ENCODE assay signal across 8 mouse cellular contexts in the genomic region with DNA sequence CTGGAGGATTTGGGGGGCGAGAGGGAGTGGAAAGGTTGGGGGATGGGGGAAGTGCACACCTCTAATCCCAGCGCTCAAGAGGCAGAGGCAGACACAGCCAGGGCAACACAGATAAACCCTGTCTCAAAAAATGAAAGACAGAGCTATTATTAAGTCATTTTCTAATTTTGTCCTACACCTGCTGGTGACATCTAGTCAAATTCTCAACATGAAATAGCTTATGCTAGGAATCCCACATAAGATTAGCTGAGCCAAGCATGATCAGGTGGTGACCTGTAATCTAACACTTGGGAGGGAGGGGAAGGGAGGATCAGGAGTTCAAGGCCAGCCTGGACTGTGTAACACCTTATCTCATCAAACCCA. TPM values are rescaled to one million over a fixed set of nuclear protein-coding genes. Genes with fewer than 3 reads are reported as not detected.
DNase-seq lines count a peak whose midpoint lies in the region; ATAC-seq lines count a peak whose summit lies in the region.

No protein-coding gene starts in this region.

- no peak for DNase-seq in lung, postnatal 14 days
- peak; percentile 29 for DNase-seq in c-Kit-positive CD71-positive TER-119-negative erythroid progenitor cells, embryonic 14.5 days (ENCODE audit: low read depth)
- DNase-seq in hindbrain, embryonic 10.5 days (ENCODE audit: low spot score): no peak
- DNase-seq in midbrain, embryonic 10.5 days (ENCODE audit: low spot score): no peak
- DNase-seq in layer of hippocampus, postnatal 25 days (ENCODE audit: extremely low spot score in 1 of 2, low spot score in 1 of 2): no peak
- DNase-seq in embryo, embryonic 11 days: no peak

- H3K9me3 ChIP-seq in lung, embryonic 16.5 days (ENCODE audit: control insufficient read depth, low read length): no peaks in the 10 kb centered on the region
- H3K9me3 ChIP-seq in hindbrain, embryonic 10.5 days: no peaks in the 10 kb centered on the region
- no peaks in the 10 kb centered on the region for H3K9me3 ChIP-seq in midbrain, embryonic 10.5 days (replicated peaks)

- peak overlapping the region; percentile 65 for H3K4me2 ChIP-seq in lung, embryonic 16.5 days (ENCODE audit: low read depth, low read length)

- H3K9ac ChIP-seq in lung, embryonic 16.5 days (ENCODE audit: low read length): peak overlapping the region; percentile 94

- no peak for ATAC-seq in lung, embryonic 16.5 days (ENCODE audit: low read depth)
- ATAC-seq in inflammation-experienced regulatory T-cells, adult 6 months: no peak

- WGBS in lung, embryonic 16.5 days: 35% methylated on average over 2 of the region's 2 CpGs
- WGBS in hindbrain, embryonic 10.5 days: 42% methylated on average over 2 of the region's 2 CpGs
- 50% methylated on average over 2 of the region's 2 CpGs for WGBS in midbrain, embryonic 10.5 days

- peaks cover 10% of the 10 kb centered on the region for H3K4me1 ChIP-seq in lung, embryonic 16.5 days (replicated peaks; ENCODE audit: control insufficient read depth, insufficient read depth, low read length)
- peaks cover 20% of the 10 kb centered on the region for H3K4me1 ChIP-seq in hindbrain, embryonic 10.5 days (replicated peaks)
- H3K4me1 ChIP-seq in midbrain, embryonic 10.5 days: peaks cover 13% of the 10 kb centered on the region

- H3K27me3 ChIP-seq in lung, embryonic 16.5 days (ENCODE audit: control insufficient read depth, insufficient read depth, low read depth, low read length): no peaks in the 10 kb centered on the region
- H3K27me3 ChIP-seq in hindbrain, embryonic 10.5 days (ENCODE audit: insufficient read depth, poor library complexity, severe bottlenecking): no peaks in the 10 kb centered on the region
- H3K27me3 ChIP-seq in midbrain, embryonic 10.5 days (ENCODE audit: low read depth, poor library complexity, severe bottlenecking): no peaks in the 10 kb centered on the region

- peak overlapping the region; percentile 82 for H3K4me3 ChIP-seq in lung, embryonic 16.5 days (ENCODE audit: low read length)
- H3K4me3 ChIP-seq in hindbrain, embryonic 10.5 days: peak overlapping the region; percentile 98
- H3K4me3 ChIP-seq in midbrain, embryonic 10.5 days: peak overlapping the region; percentile 96

- peak overlapping the region; percentile 98 for H3K27ac ChIP-seq in lung, embryonic 16.5 days (ENCODE audit: low read length)
- H3K27ac ChIP-seq in hindbrain, embryonic 10.5 days: peak overlapping the region; percentile 99
- H3K27ac ChIP-seq in midbrain, embryonic 10.5 days (replicated peaks): peak overlapping the region; percentile 98

- H3K36me3 ChIP-seq in lung, embryonic 16.5 days (ENCODE audit: control insufficient read depth, insufficient read depth, low read length): peaks cover 14% of the 10 kb centered on the region
- peaks cover 28% of the 10 kb centered on the region for H3K36me3 ChIP-seq in hindbrain, embryonic 10.5 days
- H3K36me3 ChIP-seq in midbrain, embryonic 10.5 days: peaks cover 27% of the 10 kb centered on the region

RNA-seq across cellular contexts. Expression of gene Ccar1, which starts 1.0 kb away (rescaled TPM):
- polyA plus RNA-seq in lung, embryonic 16.5 days (2015; fragmentation: Nextera tagmentation; extraction: Ambion mirVana): 125 and 130 TPM in 2 replicates
- polyA plus RNA-seq in hindbrain, embryonic 10.5 days (2016; fragmentation: Nextera tagmentation; extraction: Ambion mirVana): 109 and 154 TPM in 2 replicates
- 156 TPM in 2 replicates for polyA plus RNA-seq in midbrain, embryonic 10.5 days (2016; fragmentation: Nextera tagmentation; extraction: Ambion mirVana)
- 10 to 100 TPM; 52.3 to 64.1 TPM for total RNA-seq in layer of hippocampus, postnatal 25 days (2021)
- 100 to 1,000 TPM; 122 to 149 (median 137) TPM for polyA plus RNA-seq in inflammation-experienced regulatory T-cells, adult 6 months (2017; shearing (Covaris generic))
